In genomic region chr10:93075856-93076255, GRCm38 (mm10) we compare ENCODE assay signal across 17 mouse cellular contexts. TPM values are rescaled to one million over a fixed set of nuclear protein-coding genes. Genes with fewer than 3 reads are reported as not detected.
"Had no signal": no experiment of that assay in that cellular context is flagged by ENCODE, and none has a peak within 500 bp of the region (broad histone marks: within the 10 kb centered on the region; RNA-seq: fewer than 3 reads in every experiment).

No protein-coding gene starts in this region.

- H3K4me2 ChIP-seq: liver, embryonic 12.5 days; liver, embryonic 15.5 days; lung, embryonic 15.5 days; midbrain, embryonic 12.5 days; midbrain, embryonic 15.5 days; neural tube, embryonic 13.5 days had no signal

- H3K36me3 ChIP-seq: liver, embryonic 12.5 days; liver, embryonic 15.5 days; lung, embryonic 15.5 days; midbrain, embryonic 12.5 days; midbrain, embryonic 15.5 days; neural tube, embryonic 13.5 days had no signal

- H3K27ac ChIP-seq: kidney, postnatal 0 days; liver, embryonic 12.5 days; liver, embryonic 15.5 days; lung, embryonic 15.5 days; midbrain, embryonic 12.5 days; midbrain, embryonic 15.5 days; neural tube, embryonic 13.5 days had no signal

- ATAC-seq: intestine, postnatal 0 days; liver, embryonic 12.5 days; midbrain, embryonic 15.5 days had no signal

- H3K9me3 ChIP-seq: liver, embryonic 12.5 days; liver, embryonic 15.5 days; lung, embryonic 15.5 days; midbrain, embryonic 12.5 days; midbrain, embryonic 15.5 days; neural tube, embryonic 13.5 days had no signal

- H3K27me3 ChIP-seq: liver, embryonic 12.5 days; liver, embryonic 15.5 days; lung, embryonic 15.5 days; midbrain, embryonic 12.5 days; midbrain, embryonic 15.5 days; neural tube, embryonic 13.5 days had no signal

- H3K4me1 ChIP-seq: lung, embryonic 15.5 days had no signal

- H3K4me3 ChIP-seq: liver, embryonic 12.5 days; liver, embryonic 15.5 days; lung, embryonic 15.5 days; midbrain, embryonic 12.5 days; midbrain, embryonic 15.5 days; myocyte; neural tube, embryonic 13.5 days had no signal

- H3K9ac ChIP-seq: liver, embryonic 12.5 days; liver, embryonic 15.5 days; lung, embryonic 15.5 days; midbrain, embryonic 12.5 days; midbrain, embryonic 15.5 days; neural tube, embryonic 13.5 days had no signal

- DNase-seq: kidney, adult 2 months; kidney, postnatal 25 days; lung, adult 18-20 months; lung, postnatal 10 days; lung, postnatal 36 days; thymus, adult 2 months; thymus, postnatal 14 days; thymus, postnatal 4 days had no signal

RNA-seq across cellular contexts. Expression of gene Cfap54, which starts 5.6 kb away (rescaled TPM):
- polyA plus RNA-seq: intestine, postnatal 0 days had no signal
